Mouse (Mus musculus): Measurements from ENCODE around the gene Arhgap23. TPM values are rescaled to one million over a fixed set of nuclear protein-coding genes. Genes with fewer than 3 reads are reported as not detected.
A peak's percentile ranks its signal among the peaks of the same experiment; 100 is the strongest.

Gene Arhgap23
- polyA plus RNA-seq, 1 experiment from 2014 or later, result 6.4 TPM

GRCm38 (mm10) chr11:97442891-97443675 lies 27.8 kb downstream of the Arhgap23 start:
- peak overlapping the region; percentile 73; the same call in 1 of the 2 replicates for H3K4me2 ChIP-seq (replicated peaks; ENCODE audit: low read depth, low read length)
- WGBS, result 80% methylated on average over 11 of the region's 11 CpGs
- H3K27ac ChIP-seq (ENCODE audit: low read length), result peak overlapping the region; percentile 78; the same call in 1 of the 2 replicates
- H3K27me3 ChIP-seq (ENCODE audit: control insufficient read depth, insufficient read depth, low read length), result no peaks in the 10 kb centered on the region
- 0 out of 2 replicates have a peak overlapping the region, but pooled peaks have one; percentile 68 for H3K4me3 ChIP-seq (ENCODE audit: low read depth, low read length)
- H3K36me3 ChIP-seq (ENCODE audit: control insufficient read depth, insufficient read depth, low read length), result peaks cover 31% of the 10 kb centered on the region
- H3K4me1 ChIP-seq (ENCODE audit: control insufficient read depth, insufficient read depth, low read length), result peaks cover 48% of the 10 kb centered on the region
- no peaks in the 10 kb centered on the region for H3K9me3 ChIP-seq (ENCODE audit: control insufficient read depth, low read depth, low read length)
- no peak overlapping the region for H3K9ac ChIP-seq (replicated peaks; ENCODE audit: low read depth, low read length)
- ATAC-seq (ENCODE audit: insufficient number of reproducible peaks, insufficient read depth, low FRiP score, low read depth), result no peak

- H3K36me3 ChIP-seq (ENCODE audit: control insufficient read depth, insufficient read depth, low read length), result peaks cover 43% of the 10 kb centered on the region
- no peak overlapping the region for H3K4me3 ChIP-seq (ENCODE audit: low read depth, low read length)
- H3K27ac ChIP-seq (ENCODE audit: low read length), result no peak overlapping the region
- H3K4me1 ChIP-seq (ENCODE audit: control insufficient read depth, insufficient read depth, low read length), result peaks cover 39% of the 10 kb centered on the region
- H3K4me2 ChIP-seq (replicated peaks; ENCODE audit: low read depth, low read length), result no peak overlapping the region
- ATAC-seq (ENCODE audit: insufficient number of reproducible peaks, insufficient read depth, low FRiP score, low read depth), result no peak
- H3K27me3 ChIP-seq (ENCODE audit: control insufficient read depth, insufficient read depth, low read length), result no peaks in the 10 kb centered on the region
- no peak overlapping the region for H3K9ac ChIP-seq (replicated peaks; ENCODE audit: low read depth, low read length)
- WGBS, result 60% methylated on average over 6 of the region's 6 CpGs
- H3K9me3 ChIP-seq (ENCODE audit: control insufficient read depth, low read depth, low read length), result no peaks in the 10 kb centered on the region
Measured at GRCm38 (mm10) chr11:97445596-97445995, 30.3 kb downstream of the Arhgap23 start.

- Histone ChIP-seq H3K4me1 (ENCODE audit: control insufficient read depth, insufficient read depth, low read length) (peaks cover 39% of the 10 kb centered on the region), H3K27me3 (ENCODE audit: control insufficient read depth, insufficient read depth, low read length) (no peaks in the 10 kb centered on the region), H3K27ac (ENCODE audit: low read length) (no peak overlapping the region), H3K9ac (replicated peaks; ENCODE audit: low read depth, low read length) (no peak overlapping the region), H3K4me2 (replicated peaks; ENCODE audit: low read depth, low read length) (no peak overlapping the region), H3K36me3 (ENCODE audit: control insufficient read depth, insufficient read depth, low read length) (peaks cover 43% of the 10 kb centered on the region), H3K9me3 (ENCODE audit: control insufficient read depth, low read depth, low read length) (no peaks in the 10 kb centered on the region), H3K4me3 (ENCODE audit: low read depth, low read length) (no peak overlapping the region)
- ATAC-seq (ENCODE audit: insufficient number of reproducible peaks, insufficient read depth, low FRiP score, low read depth), result peak; percentile 20; the same call in 1 of the 2 replicates
- 40% methylated on average over 4 of the region's 4 CpGs for WGBS
Measured at GRCm38 (mm10) chr11:97445999-97446511, 30.7 kb downstream of the Arhgap23 start.

- Histone ChIP-seq H3K27ac (ENCODE audit: low read length) (no peak overlapping the region), H3K4me1 (ENCODE audit: control insufficient read depth, insufficient read depth, low read length) (peaks cover 26% of the 10 kb centered on the region), H3K27me3 (ENCODE audit: control insufficient read depth, insufficient read depth, low read length) (no peaks in the 10 kb centered on the region), H3K4me2 (replicated peaks; ENCODE audit: low read depth, low read length) (no peak overlapping the region), H3K36me3 (ENCODE audit: control insufficient read depth, insufficient read depth, low read length) (peaks cover 61% of the 10 kb centered on the region), H3K9ac (replicated peaks; ENCODE audit: low read depth, low read length) (no peak overlapping the region), H3K4me3 (ENCODE audit: low read depth, low read length) (no peak overlapping the region), H3K9me3 (ENCODE audit: control insufficient read depth, low read depth, low read length) (no peaks in the 10 kb centered on the region)
- no peak for ATAC-seq (ENCODE audit: insufficient number of reproducible peaks, insufficient read depth, low FRiP score, low read depth)
- WGBS, result 80% methylated on average over 7 of the region's 7 CpGs
Measured at GRCm38 (mm10) chr11:97447979-97448378, 32.6 kb downstream of the Arhgap23 start.

- ATAC-seq (ENCODE audit: insufficient number of reproducible peaks, insufficient read depth, low FRiP score, low read depth), result no peak
- Histone ChIP-seq H3K4me1 (ENCODE audit: control insufficient read depth, insufficient read depth, low read length) (peaks cover 23% of the 10 kb centered on the region), H3K4me3 (ENCODE audit: low read depth, low read length) (no peak overlapping the region), H3K9me3 (ENCODE audit: control insufficient read depth, low read depth, low read length) (no peaks in the 10 kb centered on the region), H3K9ac (replicated peaks; ENCODE audit: low read depth, low read length) (no peak overlapping the region), H3K36me3 (ENCODE audit: control insufficient read depth, insufficient read depth, low read length) (peaks cover 69% of the 10 kb centered on the region), H3K27me3 (ENCODE audit: control insufficient read depth, insufficient read depth, low read length) (no peaks in the 10 kb centered on the region), H3K4me2 (replicated peaks; ENCODE audit: low read depth, low read length) (no peak overlapping the region), H3K27ac (ENCODE audit: low read length) (no peak overlapping the region)
- 86% methylated on average over 11 of the region's 11 CpGs for whole genome bisulfite sequencing
Measured at GRCm38 (mm10) chr11:97448611-97449394, 33.5 kb downstream of the Arhgap23 start.

DNA sequence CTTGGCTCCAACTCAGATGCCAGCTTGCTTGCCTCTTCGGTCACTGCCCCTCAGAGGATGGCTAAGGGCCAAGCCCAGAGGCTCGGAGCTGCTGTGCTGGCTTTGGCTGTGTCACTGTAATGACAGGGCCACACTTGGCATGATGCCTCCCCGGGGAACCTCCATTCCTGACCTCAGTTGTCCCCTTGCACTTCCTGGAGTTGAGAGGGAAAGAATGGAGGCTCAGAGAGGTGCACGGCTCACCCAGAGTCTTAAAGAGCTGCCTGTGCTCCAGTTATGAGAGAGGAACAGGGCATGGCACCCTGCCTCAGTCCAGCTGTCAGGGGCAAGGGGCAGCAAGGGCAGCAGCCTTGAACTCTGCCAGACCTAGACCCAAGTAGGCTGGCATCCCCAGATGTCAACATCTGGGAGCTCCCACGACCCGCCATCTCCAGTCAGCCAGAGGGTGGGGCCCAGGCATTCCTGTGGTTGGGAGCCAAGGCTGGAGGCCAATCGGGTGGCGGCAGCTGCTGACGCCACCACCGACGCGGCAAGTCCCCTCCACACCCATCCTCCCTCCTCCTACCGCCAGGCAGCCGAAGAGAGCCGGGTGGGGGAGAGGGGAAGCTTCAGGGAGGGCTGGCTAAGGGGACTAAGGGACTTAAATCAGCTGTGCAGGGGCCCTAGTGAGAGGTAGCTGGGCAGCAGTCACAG lies 34.4 kb downstream of the Arhgap23 start:
- peak; percentile 81 for ATAC-seq (ENCODE audit: insufficient number of reproducible peaks, insufficient read depth, low FRiP score, low read depth)
- WGBS, result 10% methylated on average over 15 of the region's 15 CpGs
- H3K4me1 ChIP-seq (ENCODE audit: control insufficient read depth, insufficient read depth, low read length), result peaks cover 23% of the 10 kb centered on the region
- H3K9me3 ChIP-seq (ENCODE audit: control insufficient read depth, low read depth, low read length), result no peaks in the 10 kb centered on the region
- peak overlapping the region; percentile 74 for H3K27ac ChIP-seq (ENCODE audit: low read length)
- H3K4me2 ChIP-seq (replicated peaks; ENCODE audit: low read depth, low read length), result peak overlapping the region; percentile 45
- H3K27me3 ChIP-seq (ENCODE audit: control insufficient read depth, insufficient read depth, low read length), result no peaks in the 10 kb centered on the region
- peak overlapping the region; percentile 22 for H3K4me3 ChIP-seq (ENCODE audit: low read depth, low read length)
- peaks cover 70% of the 10 kb centered on the region for H3K36me3 ChIP-seq (ENCODE audit: control insufficient read depth, insufficient read depth, low read length)
- H3K9ac ChIP-seq (replicated peaks; ENCODE audit: low read depth, low read length), result no peak overlapping the region

DNA sequence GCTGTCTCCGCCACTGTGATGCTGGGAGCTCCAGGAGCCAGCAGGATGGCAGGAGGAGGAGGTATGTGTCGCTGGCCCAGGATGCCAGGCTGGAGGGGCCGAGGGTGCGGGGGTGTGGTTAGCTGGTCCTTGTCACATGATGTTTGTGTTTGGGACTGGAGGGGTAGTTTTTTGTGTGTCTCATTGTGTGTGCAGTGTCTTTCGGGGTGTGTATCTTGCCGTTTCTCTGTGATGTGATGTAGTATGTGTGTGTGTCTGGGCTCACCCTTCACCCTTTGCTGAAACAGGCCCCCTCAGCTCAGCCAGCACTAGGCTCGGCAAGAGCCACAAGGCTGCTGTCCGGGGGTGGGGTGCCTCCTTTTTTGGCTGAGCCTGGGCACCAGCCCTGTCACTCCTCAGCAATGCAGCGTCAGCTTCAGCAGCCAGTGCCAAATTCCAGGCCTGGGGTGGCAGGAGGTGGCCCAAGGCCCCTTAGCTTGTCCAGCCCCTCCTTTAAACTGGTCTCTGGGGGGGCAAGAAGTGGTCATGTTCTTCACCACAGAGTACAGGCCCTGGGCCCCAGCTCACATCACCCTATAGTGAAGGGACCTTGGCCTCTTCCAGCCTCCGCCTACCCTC lies 35.1 kb downstream of the Arhgap23 start:
- Histone ChIP-seq H3K4me1 (ENCODE audit: control insufficient read depth, insufficient read depth, low read length) (peaks cover 23% of the 10 kb centered on the region), H3K9ac (replicated peaks; ENCODE audit: low read depth, low read length) (no peak overlapping the region), H3K27ac (ENCODE audit: low read length) (peak overlapping the region; percentile 34; the same call in 1 of the 2 replicates), H3K9me3 (ENCODE audit: control insufficient read depth, low read depth, low read length) (no peaks in the 10 kb centered on the region), H3K4me3 (ENCODE audit: low read depth, low read length) (peak overlapping the region; percentile 22), H3K36me3 (ENCODE audit: control insufficient read depth, insufficient read depth, low read length) (peaks cover 67% of the 10 kb centered on the region), H3K27me3 (ENCODE audit: control insufficient read depth, insufficient read depth, low read length) (no peaks in the 10 kb centered on the region), H3K4me2 (replicated peaks; ENCODE audit: low read depth, low read length) (peak overlapping the region; percentile 45)
- ATAC-seq (ENCODE audit: insufficient number of reproducible peaks, insufficient read depth, low FRiP score, low read depth), result peak; percentile 31; the same call in 1 of the 2 replicates
- WGBS, result 29% methylated on average over 10 of the region's 10 CpGs

Data from stomach, embryonic 14.5 days (tissue).